Mouse (Mus musculus): Measurements from ENCODE around the gene Mcu.

The Mcu gene

DNA sequence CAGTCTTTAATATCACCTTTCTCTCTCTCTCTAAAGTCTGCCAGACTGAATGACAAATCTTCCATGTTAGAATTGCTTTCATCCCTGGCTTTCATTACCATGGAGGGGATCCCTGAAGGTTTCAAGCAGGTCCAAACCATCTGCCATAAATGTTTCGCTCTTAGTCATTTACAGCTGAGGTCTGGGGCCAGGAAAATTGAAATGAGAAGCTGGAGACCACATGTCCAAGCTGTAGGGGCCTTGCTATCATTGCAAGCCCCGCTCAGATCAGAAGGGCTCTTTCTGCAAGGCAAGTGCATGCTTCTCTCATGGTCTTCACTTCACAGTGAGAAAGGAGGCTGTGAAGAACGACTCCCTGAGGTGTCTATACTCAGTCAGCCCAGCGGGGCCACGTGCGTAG is 132.2 kb downstream of the Mcu start:
- DNase-seq, result no peak

DNA sequence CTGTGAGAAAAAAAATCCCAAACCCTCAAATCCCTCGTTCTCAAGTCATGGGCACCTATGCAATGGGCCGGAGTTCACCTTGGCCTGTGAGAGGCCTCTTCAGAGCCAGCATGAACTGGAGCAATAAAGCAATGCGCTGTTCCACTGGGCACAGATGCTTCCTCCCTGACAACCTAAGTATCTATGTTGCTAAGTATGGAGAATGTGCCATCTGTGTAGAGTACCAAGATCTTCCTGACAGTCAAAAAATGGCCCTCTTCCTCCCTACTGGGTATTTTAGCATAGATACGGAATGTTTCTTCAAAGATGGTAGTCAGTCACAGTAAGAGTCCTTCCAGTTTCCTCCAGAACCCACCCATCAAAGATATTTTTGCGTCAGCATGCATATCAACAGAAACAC is 135.1 kb downstream of the Mcu start:
- DNase-seq, result no peak

DNA sequence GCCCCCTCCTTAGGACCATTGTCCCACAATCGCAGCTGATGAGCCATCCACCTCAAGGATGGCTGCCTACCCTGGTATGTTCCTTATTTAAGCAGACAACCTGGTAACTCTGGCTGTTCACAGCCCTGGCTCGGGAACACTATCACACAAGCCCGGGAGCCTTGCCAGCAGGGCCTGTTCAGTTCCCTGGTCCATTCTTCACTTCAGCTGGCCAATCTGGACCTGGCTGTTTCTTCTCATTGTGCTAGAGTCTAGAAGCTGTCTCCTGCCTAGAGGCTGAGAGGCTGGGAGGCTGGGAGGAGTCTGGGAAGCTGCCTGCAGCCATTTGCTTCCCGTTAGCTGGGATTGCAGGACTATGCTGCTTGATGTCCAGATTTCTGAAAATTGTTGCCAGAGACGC is 146.0 kb downstream of the Mcu start:
- DNase-seq, result peak; percentile 79

DNA sequence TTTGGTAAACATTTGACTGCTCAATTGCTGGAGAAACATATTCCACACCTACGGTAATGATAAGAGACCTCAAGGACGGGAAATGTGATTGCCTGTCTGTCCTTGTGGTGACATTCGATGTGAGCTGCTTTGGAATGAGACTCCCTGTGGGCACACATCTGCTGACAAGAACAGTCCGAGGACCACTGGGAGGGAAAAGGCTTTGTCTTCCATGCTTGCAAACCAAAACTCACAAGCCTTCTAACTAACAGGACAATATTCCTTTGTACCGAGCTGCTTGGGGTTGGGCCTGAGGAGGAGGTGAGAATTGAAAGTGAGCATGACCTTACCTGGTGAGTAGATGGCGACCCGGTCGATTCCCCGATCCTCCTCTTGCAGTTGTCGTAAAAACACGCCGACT is 149.2 kb downstream of the Mcu start:
- DNase-seq, result no peak

DNA sequence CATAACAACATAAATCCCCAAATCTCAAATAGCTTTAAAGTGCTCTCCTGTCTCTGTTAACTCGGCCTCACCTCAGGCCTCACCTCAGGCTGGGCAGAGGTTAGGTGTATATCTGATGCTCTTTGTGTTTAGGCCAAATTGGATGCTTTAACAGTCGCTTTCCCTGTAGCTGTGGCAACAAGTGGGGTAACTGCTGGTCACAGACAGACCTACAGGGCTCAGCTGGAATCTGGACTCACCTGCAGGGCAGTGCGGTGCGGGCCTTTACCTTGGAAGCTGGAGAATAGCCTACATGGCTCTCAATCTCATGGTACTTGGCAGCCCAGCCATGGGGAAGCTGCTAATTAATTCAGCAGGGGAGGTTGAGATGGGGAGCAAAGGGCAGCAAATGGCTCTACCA is 149.9 kb downstream of the Mcu start:
- no peak for DNase-seq

DNA sequence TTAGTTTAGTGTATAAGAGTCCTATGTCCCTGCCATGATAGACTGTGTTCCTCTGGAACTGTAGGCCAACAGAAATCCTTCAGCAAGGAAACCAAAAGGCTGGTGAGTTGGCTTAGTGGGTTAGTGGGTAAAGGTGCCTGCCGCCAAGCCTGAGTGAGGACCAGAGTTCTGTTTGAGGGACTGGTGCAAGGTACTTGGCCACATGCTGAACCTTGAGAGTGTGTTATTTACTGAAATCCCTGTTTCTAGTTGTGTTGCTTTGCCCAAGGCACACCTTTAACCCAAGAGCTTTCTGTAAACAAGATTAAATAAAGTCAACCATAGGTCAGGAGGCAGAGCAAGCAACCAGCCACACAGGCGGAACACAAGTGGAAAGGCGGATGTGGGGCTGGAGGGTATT is 150.9 kb downstream of the Mcu start:
- no peak for DNase-seq

DNA sequence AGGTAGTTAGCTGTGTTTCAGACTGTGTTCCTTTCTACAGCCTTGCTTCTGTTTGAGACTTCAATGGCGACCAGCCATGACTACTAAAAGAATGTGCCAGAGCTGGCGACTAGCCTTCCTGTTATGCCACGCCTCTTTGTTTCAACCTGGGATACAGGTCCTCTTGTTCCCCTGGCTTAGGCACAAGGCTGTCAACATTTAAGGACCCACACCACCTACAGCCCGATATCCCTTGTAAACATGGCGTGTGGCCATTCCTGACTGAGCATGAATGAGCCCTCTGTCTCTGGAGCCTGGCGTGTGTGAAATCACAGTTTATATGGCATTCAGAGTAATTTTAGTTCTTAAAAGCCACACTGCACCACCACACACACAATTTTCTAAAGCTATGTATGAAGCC is 154.2 kb downstream of the Mcu start:
- no peak for DNase-seq

DNA sequence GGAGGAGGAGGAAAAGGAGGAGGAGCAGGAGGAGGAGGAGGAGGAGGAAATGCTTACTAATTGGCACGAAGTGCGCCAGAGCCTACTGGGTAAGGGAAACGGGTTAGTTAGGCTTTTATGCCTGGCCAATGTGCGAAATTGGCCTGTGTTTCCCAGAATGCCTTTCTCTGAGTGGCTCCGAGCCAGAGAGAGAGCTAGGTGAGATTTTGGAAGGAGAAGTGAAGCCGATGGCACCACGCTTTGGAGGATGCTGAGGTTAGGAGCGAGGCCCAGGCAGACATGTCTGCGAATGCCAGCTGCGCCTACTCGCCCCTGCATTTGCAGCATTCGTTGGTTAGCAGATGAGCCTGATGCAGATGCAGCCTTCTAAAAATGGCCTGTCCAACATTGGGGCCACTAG is 156.7 kb downstream of the Mcu start:
- DNase-seq, result peak; percentile 18

DNA sequence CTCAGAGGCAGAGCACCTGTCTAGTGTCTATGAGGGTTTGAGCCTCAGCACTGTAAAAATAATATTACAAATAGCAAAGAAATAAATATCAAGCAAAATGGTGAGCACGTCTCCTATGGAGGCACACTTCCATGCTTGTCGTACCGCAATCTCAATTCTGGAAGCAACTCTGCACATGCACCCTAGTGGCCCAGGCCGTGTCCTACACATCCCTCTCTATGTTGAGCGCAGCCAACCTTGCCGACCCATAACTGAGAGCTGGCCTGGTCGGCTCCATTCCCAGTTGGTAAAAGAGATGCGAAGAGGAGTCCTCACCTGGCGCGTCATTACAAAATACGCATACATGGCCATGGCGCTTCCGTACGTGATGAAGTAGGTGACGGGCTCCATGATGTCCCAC is 161.9 kb downstream of the Mcu start:
- no peak for DNase-seq

DNA sequence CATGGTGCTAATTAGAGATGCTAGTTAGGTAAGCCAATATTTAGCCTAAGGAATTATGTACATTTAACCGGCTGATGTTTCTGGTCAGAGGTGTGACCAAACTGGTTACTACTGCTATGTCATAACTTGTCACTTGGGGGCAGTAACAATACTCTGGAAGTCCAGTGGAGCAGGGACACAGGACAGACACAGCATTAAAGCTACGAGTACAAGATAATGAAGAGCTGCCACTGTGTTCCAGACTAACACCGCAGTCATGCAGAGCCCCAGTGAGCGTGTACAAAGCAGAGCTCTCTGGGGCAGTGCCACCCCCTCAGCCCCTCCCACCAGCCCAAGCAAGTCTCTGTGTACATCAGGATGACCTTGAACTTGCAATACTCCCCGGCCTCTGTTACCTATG is 164.7 kb downstream of the Mcu start:
- DNase-seq, result no peak

DNA sequence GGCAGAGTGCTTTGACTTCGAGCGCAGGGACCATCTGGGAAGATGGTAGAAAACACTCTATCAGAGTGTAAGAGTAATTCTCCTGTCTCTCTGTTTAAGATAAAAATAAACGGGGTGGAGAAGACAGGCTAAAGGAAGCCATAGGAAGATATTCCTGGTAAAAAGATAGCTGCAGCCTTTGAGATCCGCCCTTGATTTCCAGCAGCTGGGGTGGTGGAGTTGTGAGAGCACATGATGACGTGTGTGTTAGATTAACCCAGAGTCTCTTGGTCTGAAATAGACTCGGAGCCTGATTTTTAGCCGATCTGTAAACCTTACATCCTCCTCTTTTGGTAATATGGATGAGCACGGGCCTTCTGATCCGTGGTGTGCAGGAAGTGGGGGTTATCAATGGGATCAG is 168.9 kb downstream of the Mcu start:
- DNase-seq, result no peak

DNA sequence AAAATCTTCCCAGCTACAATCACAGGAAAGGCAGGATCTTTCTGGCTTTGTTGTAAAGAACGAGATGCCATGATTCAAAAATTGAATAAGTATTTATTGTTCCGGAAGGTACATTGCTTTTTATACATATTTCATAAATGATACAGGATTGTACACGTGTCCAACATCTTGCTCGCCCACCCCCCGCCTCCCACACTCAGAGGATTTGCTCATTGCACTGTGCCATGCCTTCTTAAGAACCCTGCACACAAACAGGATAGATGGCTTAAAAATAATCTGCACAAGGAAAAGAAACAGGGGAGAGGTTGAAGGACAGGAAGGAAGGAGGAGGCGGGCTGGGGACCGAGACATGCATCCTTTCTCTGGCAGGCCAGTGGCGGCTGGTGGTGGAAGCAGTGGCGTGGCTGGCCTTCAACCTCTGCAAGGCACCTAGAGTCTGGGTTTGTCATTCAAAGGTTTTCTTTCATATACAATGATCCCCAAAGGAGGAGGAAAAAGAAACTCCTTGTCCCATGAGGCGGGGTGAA is 169.5 kb downstream of the Mcu start:
- DNase-seq, result no peak

DNA sequence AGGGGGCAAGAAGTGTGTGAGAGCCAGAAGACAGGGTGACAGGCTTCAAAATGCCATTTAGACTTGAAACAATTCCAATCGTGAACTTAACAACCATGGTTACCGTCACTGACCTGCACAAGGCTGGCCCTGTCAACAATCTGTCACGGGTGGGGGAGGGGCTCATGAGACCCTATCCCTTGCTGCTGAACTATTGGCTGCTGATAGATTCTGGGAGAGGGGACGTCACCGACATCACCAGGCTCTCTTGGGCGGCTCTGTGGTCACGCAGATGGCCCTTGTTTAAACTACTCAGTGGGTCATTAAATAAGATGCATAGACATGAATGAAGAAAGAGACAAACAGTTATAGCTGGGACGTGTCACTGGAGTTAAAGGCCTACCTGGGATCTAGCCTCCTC is 171.9 kb downstream of the Mcu start:
- no peak for DNase-seq

DNA sequence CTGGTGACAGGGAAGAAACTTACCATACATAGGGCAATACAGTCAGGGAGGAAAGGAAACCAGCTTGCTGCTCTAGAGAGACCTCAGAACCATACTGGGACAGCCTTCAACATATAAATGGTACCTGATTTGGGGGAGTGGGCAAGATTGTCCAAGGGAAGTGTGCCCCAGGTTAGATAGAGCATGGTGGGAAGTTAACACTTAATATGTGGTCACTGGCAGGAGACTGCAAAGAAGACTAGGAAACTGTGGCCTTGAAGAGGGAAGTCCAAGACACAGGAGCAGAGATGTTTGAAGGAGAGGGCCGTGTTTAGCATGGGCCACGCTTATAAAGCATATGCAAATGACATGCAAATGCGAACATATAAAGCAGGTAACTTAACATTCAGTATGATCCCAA is 172.4 kb downstream of the Mcu start:
- DNase-seq, result no peak

DNA sequence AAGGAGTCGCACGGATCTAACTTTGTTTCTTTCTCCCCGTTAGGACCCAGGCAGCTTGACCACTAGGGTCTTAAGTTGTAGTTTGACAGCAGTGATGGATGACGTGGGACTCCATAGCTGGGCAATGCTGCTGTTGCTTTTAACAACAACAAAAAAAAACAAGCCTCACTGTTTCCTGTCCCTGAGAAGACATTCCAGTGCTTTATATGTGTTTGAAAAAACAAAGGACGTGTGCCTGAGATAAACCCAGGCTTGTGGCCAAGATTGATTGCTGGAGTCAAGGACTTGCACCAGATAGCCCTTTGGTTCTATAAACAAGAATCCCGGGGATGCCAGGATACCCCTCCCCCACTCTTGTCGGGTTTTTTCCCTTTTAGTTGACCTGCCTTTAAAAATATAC is 173.3 kb downstream of the Mcu start:
- DNase-seq, result no peak

DNA sequence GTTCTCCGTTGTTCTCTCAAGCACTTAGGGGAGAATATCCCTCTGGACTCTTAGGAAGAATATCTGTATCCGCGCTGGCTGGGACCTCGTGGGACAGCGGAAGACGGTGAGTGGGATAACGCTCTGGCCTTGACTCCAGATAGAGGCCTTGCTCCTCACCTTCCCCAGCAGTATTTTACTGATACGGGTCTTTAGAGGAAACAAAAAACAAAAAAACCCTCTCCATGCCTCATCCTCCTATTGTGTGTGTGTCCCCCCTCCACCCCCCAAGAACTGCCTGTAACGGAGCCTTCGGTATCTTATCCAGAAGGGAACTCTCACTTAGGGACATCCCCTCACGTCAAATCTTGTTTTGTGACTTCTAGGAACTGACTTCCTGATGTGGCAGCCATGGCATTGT is 174.8 kb downstream of the Mcu start, which contains the start of gene Oit3:
TSS of gene Oit3 (minus strand) at position 44 of the 400 bp plus-strand sequence.
- no peak for DNase-seq

DNA sequence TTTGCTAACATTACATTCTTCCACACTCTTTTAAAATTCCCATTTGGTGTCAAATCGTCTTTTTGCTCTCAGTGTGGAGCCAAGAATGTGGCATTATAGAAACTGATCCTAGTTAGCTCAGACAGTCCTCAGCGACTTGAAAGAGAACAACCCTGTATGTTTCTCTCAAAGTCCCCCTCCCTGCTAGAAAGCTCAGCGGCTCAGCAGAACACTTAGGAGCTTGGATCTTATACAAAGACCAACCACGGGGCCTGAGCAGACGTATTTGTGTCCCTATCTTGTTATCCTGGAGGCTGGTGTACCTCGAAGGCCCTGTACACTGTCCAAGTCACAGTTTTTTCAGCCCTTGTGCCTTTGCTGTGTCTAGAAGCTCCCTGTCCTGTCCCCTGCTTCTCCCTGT is 176.3 kb downstream of the Mcu start:
- DNase-seq, result no peak

DNA sequence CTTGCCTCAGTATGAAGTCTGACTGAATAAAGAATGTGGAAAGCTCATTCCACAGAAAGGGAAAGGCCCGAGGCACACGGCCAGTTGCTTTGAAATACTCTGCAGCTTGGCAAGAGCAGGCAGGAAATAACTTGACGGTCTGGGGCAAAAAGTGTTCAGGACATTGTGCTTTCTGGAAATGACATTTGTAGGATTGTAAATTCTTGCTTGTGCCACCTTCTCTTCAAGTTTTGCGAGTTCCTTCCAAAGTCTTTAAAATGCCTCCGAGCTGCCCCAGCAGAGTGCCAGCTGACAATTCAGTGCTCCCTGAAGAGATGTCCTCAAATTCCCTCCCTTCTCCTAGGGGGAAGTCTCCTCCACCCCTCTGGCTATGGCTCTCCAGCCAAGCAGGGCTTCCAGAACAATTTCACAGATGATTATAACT is 177.0 kb downstream of the Mcu start:
- DNase-seq, result no peak

DNA sequence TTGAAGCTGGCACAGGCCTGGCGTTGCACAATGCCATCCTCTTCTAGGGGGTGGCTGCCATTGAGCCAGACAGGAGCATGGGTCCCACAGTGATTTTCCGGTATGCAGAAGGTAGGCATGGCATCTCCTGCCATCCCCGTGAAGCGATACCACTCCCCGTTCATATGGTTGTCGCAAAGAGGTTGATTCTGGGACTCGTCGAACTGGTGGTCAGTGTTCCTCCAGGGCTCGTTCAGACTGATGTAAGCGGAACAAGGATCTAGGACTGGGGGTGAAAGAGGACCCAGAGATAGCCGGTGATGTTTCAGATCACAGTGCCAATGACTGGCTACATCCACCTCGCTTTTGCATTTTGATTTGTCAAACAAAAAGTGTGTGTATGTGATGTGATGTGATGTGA is 177.8 kb downstream of the Mcu start:
- DNase-seq, result no peak

DNA sequence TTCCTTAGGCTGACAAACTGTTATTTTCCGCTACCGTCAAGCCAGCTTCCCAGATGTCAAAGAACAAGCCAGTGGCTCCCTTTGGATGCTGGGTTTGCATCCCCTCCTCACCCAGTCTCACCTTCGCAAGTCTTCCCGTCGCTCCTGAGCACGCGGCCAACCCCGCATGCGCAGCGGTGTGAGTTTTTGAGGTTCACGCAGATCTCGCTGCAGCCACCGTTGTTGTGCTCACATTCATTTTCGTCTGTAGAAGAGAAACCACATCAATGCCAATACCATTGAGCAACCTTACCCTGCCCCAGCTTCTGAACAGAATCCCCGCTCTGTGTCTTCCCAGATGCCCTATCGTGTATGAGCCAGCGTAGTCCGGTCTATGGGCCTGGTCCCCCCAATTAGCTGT is 180.7 kb downstream of the Mcu start:
- DNase-seq, result no peak

DNA sequence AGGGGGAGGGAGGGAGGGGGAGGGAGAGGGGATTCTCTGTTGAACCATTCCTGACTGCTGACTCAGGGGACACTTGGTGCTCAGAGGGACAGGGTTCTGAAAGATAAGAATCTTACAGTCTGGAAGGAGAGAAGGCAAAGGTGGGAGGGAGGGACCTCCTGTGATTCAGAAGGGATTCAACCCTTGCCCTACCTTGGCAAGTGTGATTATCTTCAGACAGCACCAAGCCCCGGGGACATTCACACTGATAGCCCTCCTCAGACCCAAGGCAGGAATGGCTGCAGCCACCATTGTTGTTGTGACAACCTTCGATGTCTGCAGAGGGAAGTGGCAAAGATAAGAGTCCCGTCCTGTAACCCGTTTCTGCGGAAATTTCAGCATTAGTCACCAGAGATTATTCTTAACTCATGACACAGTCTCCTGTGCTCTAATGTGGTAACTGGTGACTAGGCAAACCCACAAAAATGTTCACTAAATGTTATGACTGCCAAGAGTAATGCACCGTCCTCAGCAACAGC is 185.7 kb downstream of the Mcu start:
- DNase-seq, result no peak

DNA sequence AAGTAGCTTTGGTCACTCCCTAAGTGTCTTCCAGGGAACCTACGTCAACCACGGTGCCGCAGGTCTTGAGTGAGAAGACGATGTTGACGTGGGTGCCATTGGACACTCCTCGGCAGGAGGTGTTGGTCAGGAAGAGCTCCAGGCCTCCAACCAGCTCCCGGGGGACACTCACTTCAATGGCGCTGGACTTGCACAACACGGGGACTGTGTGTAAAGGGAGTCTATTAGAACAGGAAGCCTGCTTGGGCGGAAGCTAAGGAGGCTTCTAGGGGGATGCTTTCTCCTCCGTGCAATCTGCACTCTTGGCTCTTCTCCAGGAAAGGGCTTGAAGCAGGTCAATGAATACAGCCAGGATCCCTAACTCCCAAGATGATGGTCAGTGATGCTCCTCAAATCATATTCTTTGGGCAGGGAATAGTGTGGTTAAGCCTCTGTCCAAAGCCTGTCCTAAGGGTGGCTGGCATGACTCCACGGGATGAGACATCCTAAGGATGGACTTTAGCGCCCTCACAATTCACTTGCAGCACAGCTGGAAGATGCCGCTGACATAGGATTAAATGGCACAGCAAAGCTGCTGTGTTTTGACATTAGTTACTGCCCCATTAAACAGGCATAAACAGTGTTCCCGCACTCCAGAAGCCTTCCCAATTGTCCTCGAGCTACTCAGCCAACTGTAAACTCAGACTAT is 186.9 kb downstream of the Mcu start:
- no peak for DNase-seq

DNA sequence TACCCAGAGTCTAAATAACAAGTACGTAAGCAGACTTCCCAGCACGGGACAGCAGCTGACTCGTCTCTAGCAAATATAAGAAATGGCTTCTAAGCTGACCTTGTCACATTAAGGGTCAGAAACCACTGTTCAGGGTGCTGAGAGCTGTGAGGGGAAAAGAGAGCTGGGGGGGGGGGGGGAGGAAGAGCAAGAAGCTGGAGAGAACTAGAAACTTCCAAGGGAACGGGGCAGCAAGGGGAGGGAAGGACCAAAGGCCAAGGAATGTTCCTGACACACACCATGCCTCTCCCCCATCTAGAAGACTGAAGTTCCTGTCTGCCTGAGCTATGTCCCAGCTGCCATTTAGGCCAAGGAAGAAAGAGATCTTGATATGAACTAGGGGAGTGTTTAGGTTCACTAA is 190.1 kb downstream of the Mcu start:
- no peak for DNase-seq

DNA sequence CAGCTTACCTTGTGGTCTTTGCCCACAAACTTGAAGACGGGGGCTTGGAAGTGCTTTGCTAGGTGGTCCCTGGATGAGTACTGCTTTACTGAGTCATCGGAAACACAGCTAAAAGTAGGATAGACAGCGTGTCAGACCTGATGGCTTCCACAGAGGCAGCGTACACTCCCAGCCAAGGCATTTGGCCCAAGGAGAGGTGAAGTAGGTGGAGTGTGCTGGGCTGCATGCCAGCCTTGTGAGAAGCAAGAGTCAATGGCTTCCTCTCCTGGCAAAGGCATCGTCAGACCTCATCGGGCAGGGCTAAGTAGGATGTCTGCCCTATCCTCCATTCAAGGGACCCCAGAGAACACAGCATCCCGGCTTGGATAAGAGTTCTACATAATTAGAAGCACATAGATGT is 191.1 kb downstream of the Mcu start:
- DNase-seq, result peak; percentile 41

DNA sequence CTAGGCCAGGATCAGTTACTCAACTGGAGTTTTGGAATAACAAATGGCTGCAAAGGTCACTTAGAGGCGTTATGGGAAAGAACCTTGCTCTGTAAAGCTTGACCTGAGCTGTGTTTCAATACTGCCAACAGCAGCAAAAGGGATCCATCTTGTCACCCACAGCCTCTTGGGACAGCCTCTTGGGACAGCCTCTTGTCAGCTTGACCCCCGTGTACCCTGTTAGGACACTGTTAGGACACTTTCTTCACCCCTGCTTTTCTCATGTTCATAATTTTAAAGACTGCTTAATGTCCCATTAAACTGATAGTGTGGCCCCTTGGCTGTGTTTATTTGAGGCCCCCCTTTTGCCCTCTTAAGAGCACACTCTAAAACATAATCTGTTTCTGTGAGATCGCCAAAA is 192.0 kb downstream of the Mcu start:
- no peak for DNase-seq

All from cerebellum, adult 11-12 months (tissue).